In the genomic region with DNA sequence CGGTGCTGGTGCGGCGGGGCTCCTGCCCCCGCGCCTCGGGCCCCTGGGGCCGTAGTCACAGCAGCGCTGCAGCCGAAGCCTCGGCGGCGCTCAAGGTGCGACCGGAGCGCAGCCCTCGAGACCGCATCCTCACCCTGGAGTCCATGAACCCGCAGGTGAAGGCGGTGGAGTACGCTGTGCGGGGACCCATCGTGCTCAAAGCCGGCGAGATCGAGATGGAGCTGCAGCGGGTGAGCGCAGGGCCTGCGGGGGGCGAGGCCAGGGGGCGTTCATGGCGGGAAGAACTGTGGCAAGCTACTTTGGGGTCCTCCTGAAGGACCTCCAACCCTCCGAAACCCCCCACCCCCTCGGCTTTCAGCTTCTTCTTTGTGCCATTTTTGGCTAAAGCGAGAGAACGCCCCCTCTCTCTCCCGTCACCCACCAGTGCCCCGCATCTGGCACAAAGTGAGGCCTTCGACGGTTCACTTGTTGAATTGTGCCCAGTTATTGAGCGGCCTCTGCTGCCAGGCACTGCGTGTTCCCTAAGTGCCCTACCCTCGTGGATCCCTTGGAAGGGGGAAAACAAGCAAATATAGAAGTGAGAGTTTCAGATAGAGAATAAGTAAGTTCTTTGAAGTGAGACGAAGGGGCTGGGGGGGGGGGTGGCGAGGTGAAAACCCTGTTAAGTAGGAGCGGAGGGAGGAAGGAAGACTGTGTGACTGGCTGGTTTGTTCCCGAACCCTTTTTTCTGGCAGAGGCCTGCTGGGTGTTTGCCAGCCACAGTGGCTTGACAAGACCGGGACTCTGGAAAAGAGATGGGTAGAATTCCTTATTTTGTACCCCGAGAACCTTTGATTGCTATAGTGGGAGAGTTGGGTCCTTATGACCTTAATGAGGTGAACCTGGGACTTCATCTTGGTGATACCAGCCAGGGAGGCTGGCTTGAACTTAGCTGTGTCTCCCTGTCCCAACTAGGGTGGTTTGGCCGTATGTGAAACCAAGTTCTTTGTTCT, we compare ENCODE assay signal across 8 mouse cellular contexts. TPM values are rescaled to one million over a fixed set of nuclear protein-coding genes. Genes with fewer than 3 reads are reported as not detected.
A peak's percentile ranks its signal among the peaks of the same experiment; 100 is the strongest.
DNase-seq lines count a peak whose midpoint lies in the region; ATAC-seq and TF ChIP-seq lines count a peak whose summit lies in the region.

No protein-coding gene starts in this region.

- peaks cover 2% of the 10 kb centered on the region; the same call in 1 of the 2 replicates for H3K4me1 ChIP-seq in heart, adult 2 months (ENCODE audit: control insufficient read depth, insufficient read depth, low read length)
- peaks cover 3 to 8% of the 10 kb centered on the region in 2 experiments; a peak in 3 of 4 replicates for H3K4me1 ChIP-seq in MEL (ENCODE audit: control insufficient read depth in 1 of 2, insufficient read depth in 2 of 2, low read length in 2 of 2)
- peaks cover 17% of the 10 kb centered on the region; the same call in 1 of the 2 replicates for H3K4me1 ChIP-seq in embryonic facial prominence, embryonic 12.5 days
- peaks cover 6% of the 10 kb centered on the region; the same call in 1 of the 2 replicates for H3K4me1 ChIP-seq in hindbrain, postnatal 0 days (ENCODE audit: insufficient read depth, low read length)
- peaks cover 20% of the 10 kb centered on the region for H3K4me1 ChIP-seq in limb, embryonic 13.5 days
- peaks cover 12% of the 10 kb centered on the region for H3K4me1 ChIP-seq in olfactory bulb, adult 2 months (ENCODE audit: control insufficient read depth, insufficient read depth, low read length)

- TF ChIP-seq EP300 in heart, adult 2 months (IDR thresholded peaks at IDR 0.05; ENCODE audit: insufficient read depth, low read depth, low read length): no peak
- TF ChIP-seq EP300 in MEL (IDR thresholded peaks at IDR 0.05; ENCODE audit: low read depth in 1 of 2, low read length in 2 of 2): no peak

- TF ChIP-seq CTCF in heart, adult 2 months (IDR thresholded peaks at IDR 0.05): no peak
- TF ChIP-seq CTCF in MEL (IDR thresholded peaks at IDR 0.05 in 2 of 3, conservative IDR thresholded peaks at IDR 0.05 in 1 of 3; ENCODE audit: control insufficient read depth in 1 of 3, insufficient read depth in 1 of 3, low read depth in 2 of 3, low read length in 3 of 3, poor library complexity in 1 of 3, severe bottlenecking in 1 of 3): no peak
- TF ChIP-seq CTCF in hindbrain, postnatal 0 days (IDR thresholded peaks at IDR 0.05; ENCODE audit: low read depth): no peak; the same call in 1 of the 2 replicates
- TF ChIP-seq CTCF in olfactory bulb, adult 2 months (IDR thresholded peaks at IDR 0.05; ENCODE audit: insufficient read depth, low read depth, low read length): no peak

- no peaks in the 10 kb centered on the region for H3K9me3 ChIP-seq in MEL (replicated peaks; ENCODE audit: insufficient read depth, low read length)
- no peaks in the 10 kb centered on the region for H3K9me3 ChIP-seq in embryonic facial prominence, embryonic 12.5 days
- H3K9me3 ChIP-seq in hindbrain, postnatal 0 days (ENCODE audit: low read length): no peaks in the 10 kb centered on the region
- H3K9me3 ChIP-seq in limb, embryonic 13.5 days: no peaks in the 10 kb centered on the region

- H3K36me3 ChIP-seq in heart, adult 2 months (ENCODE audit: control insufficient read depth, insufficient read depth, low read length): no peaks in the 10 kb centered on the region
- H3K36me3 ChIP-seq in MEL (ENCODE audit: control insufficient read depth in 1 of 2, insufficient read depth in 2 of 2, low read length in 2 of 2): peaks cover 0 to 3% of the 10 kb centered on the region in 2 experiments; a peak in 3 of 4 replicates
- H3K36me3 ChIP-seq in embryonic facial prominence, embryonic 12.5 days: no peaks in the 10 kb centered on the region
- peaks cover 4% of the 10 kb centered on the region; the same call in 1 of the 2 replicates for H3K36me3 ChIP-seq in hindbrain, postnatal 0 days (ENCODE audit: insufficient read depth, low read length)
- H3K36me3 ChIP-seq in limb, embryonic 13.5 days: peaks cover 17% of the 10 kb centered on the region

- TF ChIP-seq POLR2A in heart, adult 2 months (IDR thresholded peaks at IDR 0.05; ENCODE audit: insufficient read depth, low read depth, low read length): no peak
- TF ChIP-seq POLR2A in MEL (IDR thresholded peaks at IDR 0.05; ENCODE audit: control insufficient read depth in 1 of 2, insufficient read depth in 1 of 2, low read depth in 1 of 2, low read length in 2 of 2, poor library complexity in 1 of 2): no peak
- TF ChIP-seq POLR2A in olfactory bulb, adult 2 months (IDR thresholded peaks at IDR 0.05; ENCODE audit: insufficient read depth, low read depth, low read length): no peak

- no peaks in the 10 kb centered on the region for H3K27me3 ChIP-seq in heart, adult 2 months (ENCODE audit: control insufficient read depth, insufficient read depth, low read length)
- H3K27me3 ChIP-seq in MEL (ENCODE audit: control insufficient read depth in 1 of 2, insufficient read depth in 2 of 2, low read length in 2 of 2): no peaks in the 10 kb centered on the region
- no peaks in the 10 kb centered on the region for H3K27me3 ChIP-seq in embryonic facial prominence, embryonic 12.5 days
- H3K27me3 ChIP-seq in hindbrain, postnatal 0 days (ENCODE audit: insufficient read depth, low read length): no peaks in the 10 kb centered on the region
- no peaks in the 10 kb centered on the region for H3K27me3 ChIP-seq in limb, embryonic 13.5 days

- DNase-seq in heart, adult 2 months: no peak
- DNase-seq in heart, adult 8-10 months (ENCODE audit: low spot score): no peak
- no peak for DNase-seq in MEL (ENCODE audit: low read depth, low spot score)
- peak; percentile 75 for DNase-seq in hindbrain, postnatal 0 days (ENCODE audit: low spot score)
- DNase-seq in urinary bladder, postnatal 10 days (ENCODE audit: low spot score): no peak

- intact Hi-C loops in heart, adult 2 months (cut with DNase I): loop anchor here (5.0 kb wide), 1 partner anchor 61 kb away; a partner anchor contains a TSS

- WGBS in heart, adult 2 months: 9% methylated on average over 49 of the region's 49 CpGs
- 6% methylated on average over 49 of the region's 49 CpGs for WGBS in embryonic facial prominence, embryonic 12.5 days
- 6% methylated on average over 43 of the region's 49 CpGs for WGBS in hindbrain, postnatal 0 days
- WGBS in limb, embryonic 13.5 days: 6% methylated on average over 49 of the region's 49 CpGs
- WGBS in olfactory bulb, adult 2 months: 4% methylated on average over 49 of the region's 49 CpGs

- H3K4me2 ChIP-seq in embryonic facial prominence, embryonic 12.5 days (replicated peaks): peak overlapping the region; percentile 82
- peak overlapping the region; percentile 91 for H3K4me2 ChIP-seq in hindbrain, postnatal 0 days (ENCODE audit: low read depth, low read length)
- H3K4me2 ChIP-seq in limb, embryonic 13.5 days (replicated peaks): peak overlapping the region; percentile 87

- no peak for TF ChIP-seq RAD21 in MEL (IDR thresholded peaks at IDR 0.05; ENCODE audit: low read depth, low read length)

- H3K79me2 ChIP-seq in heart, adult 2 months (replicated peaks; ENCODE audit: control insufficient read depth, insufficient read depth, low read length): no peaks in the 10 kb centered on the region
- no peaks in the 10 kb centered on the region for H3K79me2 ChIP-seq in MEL (ENCODE audit: control insufficient read depth, insufficient read depth, low read length, poor library complexity)

- peak overlapping the region; percentile 71 for H3K27ac ChIP-seq in heart, adult 2 months
- H3K27ac ChIP-seq in MEL (ENCODE audit: control insufficient read depth, low read depth, low read length): no peak overlapping the region
- H3K27ac ChIP-seq in embryonic facial prominence, embryonic 12.5 days: no peak overlapping the region
- H3K27ac ChIP-seq in hindbrain, postnatal 0 days: peak overlapping the region; percentile 91
- peak overlapping the region; percentile 63; the same call in 1 of the 2 replicates for H3K27ac ChIP-seq in limb, embryonic 13.5 days
- peak overlapping the region; percentile 82 for H3K27ac ChIP-seq in olfactory bulb, adult 2 months (ENCODE audit: insufficient read depth, low read depth, low read length)

- peak overlapping the region; percentile 92 for H3K4me3 ChIP-seq in heart, adult 2 months
- H3K4me3 ChIP-seq in MEL (ENCODE audit: control insufficient read depth in 1 of 2, insufficient read depth in 1 of 2, low read depth in 2 of 2, low read length in 2 of 2): peak overlapping the region; percentile 88
- peak overlapping the region; percentile 79 for H3K4me3 ChIP-seq in embryonic facial prominence, embryonic 12.5 days
- H3K4me3 ChIP-seq in hindbrain, postnatal 0 days (ENCODE audit: low read length): peak overlapping the region; percentile 90
- H3K4me3 ChIP-seq in limb, embryonic 13.5 days: peak overlapping the region; percentile 84
- H3K4me3 ChIP-seq in olfactory bulb, adult 2 months (ENCODE audit: insufficient read depth, low read depth, low read length): peak overlapping the region; percentile 98

- no peak; the same call in 1 of the 2 replicates for ATAC-seq in embryonic facial prominence, embryonic 12.5 days (ENCODE audit: insufficient number of reproducible peaks, insufficient read depth, low FRiP score, low TSS enrichment)
- peak; percentile 59 for ATAC-seq in hindbrain, postnatal 0 days
- 0 out of 2 replicates have a peak, but pooled peaks have one; percentile 2 for ATAC-seq in limb, embryonic 13.5 days (ENCODE audit: low FRiP score, low read depth)

- H3K9ac ChIP-seq in heart, adult 2 months (ENCODE audit: low read depth, low read length): peak overlapping the region; percentile 84
- peak overlapping the region; percentile 75 for H3K9ac ChIP-seq in MEL (ENCODE audit: control insufficient read depth, low read depth, low read length, poor library complexity, severe bottlenecking)
- peak overlapping the region; percentile 82 for H3K9ac ChIP-seq in embryonic facial prominence, embryonic 12.5 days
- H3K9ac ChIP-seq in hindbrain, postnatal 0 days (replicated peaks; ENCODE audit: low read length): peak overlapping the region; percentile 85
- H3K9ac ChIP-seq in limb, embryonic 13.5 days: peak overlapping the region; percentile 91

TF ChIP-seq in MEL, 35 proteins besides CTCF, POLR2A, EP300 and RAD21 (continues in another document):
- no peak for TF ChIP-seq NELFE (IDR thresholded peaks at IDR 0.05; ENCODE audit: low read depth, low read length)
- TF ChIP-seq MAZ (IDR thresholded peaks at IDR 0.05; ENCODE audit: low read depth, low read length): no peak

RNA-seq across cellular contexts. Expression of a gene that starts 0.9 kb away (rescaled TPM):
- 10 to 100 TPM; 32.4 to 35.2 TPM for total RNA-seq in heart, adult 2 months (2021)
- 19.7 and 30.0 TPM in 2 replicates for polyA plus RNA-seq in heart, adult 2 months (2012; rRNA removed)
- 10 to 100 TPM; 28.6 to 35.9 (median 32.9) TPM for total RNA-seq in heart, adult 8-10 months (2022)
- total RNA-seq in MEL (2012; rRNA removed): 10.2 and 24.0 TPM in 2 replicates
- polyA plus RNA-seq in MEL (2012; ENCODE audit: insufficient read depth in 1 of 2, insufficient read length in 2 of 2, low read depth in 1 of 2, low replicate concordance in 2 of 2, missing spikeins in 1 of 2): 10 to 100 TPM in 1 of 2 experiments, not detected in 1; 25.3 TPM
- polyA plus RNA-seq in embryonic facial prominence, embryonic 12.5 days (2016; fragmentation: Nextera tagmentation; extraction: Ambion mirVana): 47.3 and 48.8 TPM in 2 replicates
- total RNA-seq in hindbrain, postnatal 0 days (2014; rRNA removed): 99.4 and 107 TPM in 2 replicates
- polyA plus RNA-seq in hindbrain, postnatal 0 days (2015; fragmentation: Nextera tagmentation; extraction: Ambion mirVana): 43.2 and 46.4 TPM in 2 replicates
- polyA plus RNA-seq in limb, embryonic 13.5 days (2015; fragmentation: Nextera tagmentation; extraction: Ambion mirVana): 42.5 and 43.6 TPM in 2 replicates
- not detected in 2 replicates for polyA plus RNA-seq in olfactory bulb, adult 2 months (2012; ENCODE audit: insufficient read depth, insufficient read length, low replicate concordance, missing spikeins)

Comparison
In these comparisons a context has a peak if more than half of its experiments do, and no peak if none do; other contexts are left out.
1. H3K27ac ChIP-seq: peak in heart, adult 2 months (single experiment), hindbrain, postnatal 0 days (single experiment), limb, embryonic 13.5 days (single experiment) and olfactory bulb, adult 2 months (single experiment); none in MEL (single experiment) and embryonic facial prominence, embryonic 12.5 days (single experiment).
2. Peak in every context shown above with its lines, with median percentiles within 50 percentile points of each other: H3K4me3 ChIP-seq, H3K9ac ChIP-seq and H3K4me2 ChIP-seq.